Mouse (Mus musculus): ENCODE results near the gene Fermt3. TPM values are rescaled to one million over a fixed set of nuclear protein-coding genes. Genes with fewer than 3 reads are reported as not detected.

The Fermt3 gene
- total RNA-seq, 2 experiments from 2014 or later: 4.4 to 4.7 TPM

GRCm38 (mm10) chr19:6950613-6951153 is 68.6 kb downstream of the Fermt3 start:
- DNase-seq (ENCODE audit: low spot score): no peak
- intact Hi-C loops (cut with DNase I): loop anchor here (1.0 kb wide), 1 partner anchor 9 kb away; the partner anchor contains the start of gene Bad

GRCm38 (mm10) chr19:6949951-6950350 is 69.3 kb downstream of the Fermt3 start:
- no peak for DNase-seq (ENCODE audit: low spot score)
- intact Hi-C loops (cut with DNase I): loop anchor here (5.0 kb wide), 1 partner anchor 703 kb away; no protein-coding TSS in a partner anchor

DNA sequence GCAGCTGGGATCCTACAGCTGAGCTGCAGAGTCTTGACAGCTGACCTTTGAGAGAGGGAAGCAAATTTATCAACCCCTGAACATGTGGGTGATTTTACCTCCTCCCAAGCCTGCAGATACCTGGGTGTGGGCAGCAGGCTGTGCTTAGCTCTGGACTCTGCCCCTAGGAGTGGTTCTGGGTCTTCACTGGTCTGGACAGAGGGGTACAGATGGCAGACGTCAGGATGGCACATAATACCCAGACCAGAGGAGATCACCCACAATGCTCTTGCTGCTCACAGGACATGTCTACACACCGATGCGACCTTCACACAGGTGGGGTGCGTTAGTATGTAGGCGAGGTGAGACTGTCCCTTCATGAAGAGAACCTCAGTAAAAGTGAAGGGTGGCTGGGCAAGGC is 69.7 kb downstream of the Fermt3 start:
- DNase-seq (ENCODE audit: low spot score): no peak
- intact Hi-C loops (cut with DNase I): loop anchor here (5.0 kb wide), 1 partner anchor 702 kb away; no protein-coding TSS in a partner anchor

Other genes with a start within 250 kb of the Fermt3 start
- 10 to 100 TPM; 17.2 to 19.0 TPM for gene Rps6ka4, start 178.8 kb downstream of the Fermt3 start, total RNA-seq (2021)
- under 1 TPM; 0.55 to 0.73 TPM for gene Ccdc88b, start 161.3 kb downstream of the Fermt3 start, total RNA-seq (2021)
- 10 to 100 TPM; 29.2 to 32.6 TPM for gene Trmt112, start 109.8 kb downstream of the Fermt3 start, total RNA-seq (2021)
- 100 to 1,000 TPM; 722 to 748 TPM for gene Prdx5, start 109.4 kb downstream of the Fermt3 start, total RNA-seq (2021)
- gene Esrra, start 97.7 kb downstream of the Fermt3 start, total RNA-seq (2021): 100 to 1,000 TPM; 146 to 156 TPM
- gene Catsperz, start 94.1 kb downstream of the Fermt3 start, total RNA-seq (2021): not detected
- under 1 TPM; 0.20 to 0.36 TPM for gene Kcnk4, start 85.0 kb downstream of the Fermt3 start, total RNA-seq (2021)
- 10 to 100 TPM; 24.4 to 27.3 TPM for gene Bad, start 77.6 kb downstream of the Fermt3 start, total RNA-seq (2021)
- gene Gpr137, start 77.0 kb downstream of the Fermt3 start, total RNA-seq (2021): 10 to 100 TPM; 35.0 to 38.8 TPM
- 100 to 1,000 TPM in 1 of 2 experiments, 10 to 100 TPM in 1; 83.5 to 112 TPM for gene Ppp1r14b, start 44.5 kb downstream of the Fermt3 start, total RNA-seq (2021)
- 10 to 100 TPM; 15.6 to 17.7 TPM for gene Plcb3, start 43.0 kb downstream of the Fermt3 start, total RNA-seq (2021)
- 10 to 100 TPM; 16.5 to 22.2 TPM for gene Fkbp2, start 39.0 kb downstream of the Fermt3 start, total RNA-seq (2021)
- gene Vegfb, start 31.8 kb downstream of the Fermt3 start, total RNA-seq (2021): 100 to 1,000 TPM; 410 to 431 TPM
- gene Dnajc4, start 26.9 kb downstream of the Fermt3 start, total RNA-seq (2021): 10 to 100 TPM; 48.2 to 56.1 TPM
- gene Nudt22, start 23.4 kb downstream of the Fermt3 start, total RNA-seq (2021): 10 to 100 TPM; 26.9 to 27.9 TPM
- 10 to 100 TPM; 23.1 to 24.0 TPM for gene Trpt1, start 23.3 kb downstream of the Fermt3 start, total RNA-seq (2021)
- gene Stip1, start 20.5 kb upstream of the Fermt3 start, total RNA-seq (2021): 100 to 1,000 TPM; 110 to 129 TPM
- gene Macrod1, start 37.3 kb upstream of the Fermt3 start, total RNA-seq (2021): 100 to 1,000 TPM; 240 to 243 TPM
- 1 to 10 TPM; 1.1 to 1.4 TPM for gene Flrt1, start 86.3 kb upstream of the Fermt3 start, total RNA-seq (2021)
- gene Otub1, start 186.8 kb upstream of the Fermt3 start, total RNA-seq (2021): 10 to 100 TPM; 74.7 to 82.3 TPM
- gene Cox8a, start 198.1 kb upstream of the Fermt3 start, total RNA-seq (2021): 100 to 1,000 TPM; 407 to 462 TPM
- gene Naa40, start 221.7 kb upstream of the Fermt3 start, total RNA-seq (2021): 10 to 100 TPM; 14.4 to 17.7 TPM
- 1 to 10 TPM; 6.9 to 7.5 TPM for gene Rcor2, start 247.9 kb upstream of the Fermt3 start, total RNA-seq (2021)